Mouse (Mus musculus) forebrain, embryonic 12.5 days (tissue): ENCODE measurements around the gene Scn8a. TPM values are rescaled to one million over a fixed set of nuclear protein-coding genes. Genes with fewer than 3 reads are reported as not detected.

Experiments
- ATAC-seq: fragments of 200-750 bp; cut with Nextera tagmentation; 2 replicates; pipeline ENCODE4 v1.8.0; 2017; ENCODE audit warnings: moderate TSS enrichment; ENCODE audit not compliant: low FRiP score
- H3K27ac ChIP-seq: fragments of 300-500 bp; sonication (generic); 2 replicates; pipeline ENCODE4 v1.5.1; 2016; ENCODE audit warnings: mild to moderate bottlenecking
- H3K27me3 ChIP-seq: fragments of 300-500 bp; sonication (generic); 2 replicates; pipeline ENCODE4 v1.6.1; 2016; ENCODE audit warnings: mild to moderate bottlenecking
- H3K36me3 ChIP-seq: fragments of 300-500 bp; sonication (generic); replicated peaks from 2 replicates; pipeline ENCODE4 v1.6.1; 2016; ENCODE audit warnings: mild to moderate bottlenecking
- H3K4me1 ChIP-seq: fragments of 300-500 bp; sonication (generic); 2 replicates; pipeline ENCODE4 v1.6.1; 2016
- H3K4me2 ChIP-seq: fragments of 300-500 bp; sonication (generic); 2 replicates; pipeline ENCODE4 v1.6.1; 2016; ENCODE audit warnings: mild to moderate bottlenecking, moderate library complexity
- H3K4me3 ChIP-seq: fragments of 300-500 bp; sonication (generic); replicated peaks from 2 replicates; pipeline ENCODE4 v1.5.1; 2016; ENCODE audit warnings: mild to moderate bottlenecking
- H3K9ac ChIP-seq: fragments of 300-500 bp; sonication (generic); 2 replicates; pipeline ENCODE4 v1.6.1; 2016; ENCODE audit warnings: mild to moderate bottlenecking
- H3K9me3 ChIP-seq: fragments of 300-500 bp; sonication (generic); 2 replicates; pipeline ENCODE4 v1.6.1; 2016
- WGBS: fragments of 180-500 bp; shearing (Covaris S2); methylation state at CpG from one replicate; pipeline ENCODE4 v1.1.7; 2016; 5-methylcytosine and 5-hydroxymethylcytosine counted together
- polyA plus RNA-seq: library from polyadenylated mRNA; unstranded; fragments of >200 nt; fragmentation: Nextera tagmentation; extraction: Ambion mirVana; gene quantifications from 2 replicates; pipeline ENCODE4 v1.2.1, GENCODE M21; 2016

The Scn8a gene
- polyA plus RNA-seq, 1 experiment from 2014 or later, result 20.7 TPM

DNA sequence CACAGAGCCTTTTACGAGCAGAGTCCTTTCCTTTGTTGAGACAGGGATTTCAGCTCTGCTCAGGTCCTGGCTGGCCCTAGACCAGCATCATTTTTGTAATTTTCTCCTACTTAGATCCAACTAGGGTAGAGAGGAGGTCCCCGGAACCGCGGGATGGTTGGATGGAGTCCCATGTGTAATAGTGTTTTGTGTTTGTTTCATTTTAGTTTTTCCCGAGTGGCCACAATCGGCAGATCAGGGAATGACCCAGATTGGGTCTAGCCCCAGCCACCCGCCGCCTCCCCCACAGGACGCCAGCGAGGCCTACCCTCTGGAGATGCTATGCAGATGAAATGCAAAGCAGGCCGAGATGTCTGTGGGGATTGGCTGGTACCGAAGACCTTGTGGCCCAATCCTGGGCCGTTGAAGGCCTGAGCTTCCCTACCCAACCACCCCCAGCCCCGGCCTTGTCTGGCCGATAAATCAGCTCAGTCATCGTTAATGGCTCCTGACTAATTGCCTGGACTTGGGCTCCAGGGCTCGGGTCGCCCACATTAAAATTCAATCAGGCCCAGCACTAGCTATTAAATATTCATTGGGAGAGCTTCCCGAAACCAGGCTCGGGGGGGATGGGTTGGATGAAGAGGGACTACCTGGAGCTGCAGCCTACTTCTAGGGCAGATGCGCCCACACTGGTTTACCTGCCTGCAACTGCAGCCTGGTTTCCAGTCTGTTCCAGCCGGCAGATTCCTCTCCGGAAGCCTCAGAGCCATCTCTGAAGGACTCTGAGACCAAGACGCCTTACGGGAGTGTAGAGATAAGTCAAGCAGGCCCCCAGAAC is 223.4 kb downstream of the Scn8a start:
- peak; percentile 89 for ATAC-seq
- H3K4me2 ChIP-seq, result peak overlapping the region; percentile 38
- H3K4me1 ChIP-seq, result peaks cover 45% of the 10 kb centered on the region
- H3K36me3 ChIP-seq, result no peaks in the 10 kb centered on the region
- no peaks in the 10 kb centered on the region for H3K9me3 ChIP-seq
- H3K4me3 ChIP-seq, result no peak overlapping the region; the same call in 1 of the 2 replicates
- H3K27ac ChIP-seq, result peak overlapping the region; percentile 66
- 10% methylated on average over 25 of the region's 25 CpGs for WGBS
- H3K9ac ChIP-seq, result 0 out of 2 replicates have a peak overlapping the region, but pooled peaks have one; percentile 29
- peaks cover 37% of the 10 kb centered on the region for H3K27me3 ChIP-seq

GRCm38 (mm10) chr15:101093988-101094387 is 224.3 kb downstream of the Scn8a start:
- no peak overlapping the region for H3K4me3 ChIP-seq
- no peak overlapping the region for H3K9ac ChIP-seq
- no peak overlapping the region for H3K4me2 ChIP-seq
- peaks cover 47% of the 10 kb centered on the region for H3K4me1 ChIP-seq
- no peak overlapping the region for H3K27ac ChIP-seq
- no peaks in the 10 kb centered on the region for H3K9me3 ChIP-seq
- H3K36me3 ChIP-seq, result no peaks in the 10 kb centered on the region
- no peak for ATAC-seq
- WGBS, result 41% methylated on average over 6 of the region's 6 CpGs
- peaks cover 46% of the 10 kb centered on the region for H3K27me3 ChIP-seq

GRCm38 (mm10) chr15:101094979-101095378 is 225.3 kb downstream of the Scn8a start:
- 55% methylated on average over 9 of the region's 9 CpGs for WGBS
- H3K4me3 ChIP-seq, result no peak overlapping the region
- H3K36me3 ChIP-seq, result no peaks in the 10 kb centered on the region
- peaks cover 47% of the 10 kb centered on the region for H3K4me1 ChIP-seq
- ATAC-seq, result no peak
- H3K4me2 ChIP-seq, result no peak overlapping the region
- no peak overlapping the region for H3K9ac ChIP-seq
- H3K27me3 ChIP-seq, result peaks cover 53% of the 10 kb centered on the region
- no peaks in the 10 kb centered on the region for H3K9me3 ChIP-seq
- H3K27ac ChIP-seq, result no peak overlapping the region

GRCm38 (mm10) chr15:101095392-101095791 is 225.7 kb downstream of the Scn8a start:
- peaks cover 47% of the 10 kb centered on the region for H3K4me1 ChIP-seq
- no peak overlapping the region for H3K9ac ChIP-seq
- H3K36me3 ChIP-seq, result no peaks in the 10 kb centered on the region
- H3K27me3 ChIP-seq, result peaks cover 53% of the 10 kb centered on the region
- ATAC-seq, result no peak
- H3K4me2 ChIP-seq, result no peak overlapping the region
- no peaks in the 10 kb centered on the region for H3K9me3 ChIP-seq
- WGBS, result 62% methylated on average over 3 of the region's 3 CpGs
- no peak overlapping the region for H3K4me3 ChIP-seq
- H3K27ac ChIP-seq, result no peak overlapping the region

Other genes with a start within 250 kb of the Scn8a start
- 2.8 and 2.9 TPM in 2 replicates for gene Smagp, start 232.9 kb upstream of the Scn8a start, polyA plus RNA-seq
- 1.9 and 2.2 TPM in 2 replicates for gene Bin2, start 200.3 kb upstream of the Scn8a start, polyA plus RNA-seq
- gene Cela1, start 181.9 kb upstream of the Scn8a start, polyA plus RNA-seq, result not detected in 2 replicates
- 0.05 TPM in 1 of 2 replicates, not detected in the other for gene Galnt6, start 140.5 kb upstream of the Scn8a start, polyA plus RNA-seq
- gene Slc4a8, start 108.1 kb upstream of the Scn8a start, polyA plus RNA-seq, result 18.6 and 19.5 TPM in 2 replicates
- not detected in 2 replicates for gene Gm47841, start 177.5 kb downstream of the Scn8a start, polyA plus RNA-seq
- 0.21 and 0.22 TPM in 2 replicates for gene Fignl2, start 208.7 kb downstream of the Scn8a start, polyA plus RNA-seq
- not detected in 2 replicates for gene Ankrd33, start 245.9 kb downstream of the Scn8a start, polyA plus RNA-seq